Mouse (Mus musculus): ENCODE results near the gene Lmntd1. TPM values are rescaled to one million over a fixed set of nuclear protein-coding genes. Genes with fewer than 3 reads are reported as not detected.

Gene Lmntd1
- polyA plus RNA-seq, 1 experiment from 2014 or later, result 0.19 TPM

DNA sequence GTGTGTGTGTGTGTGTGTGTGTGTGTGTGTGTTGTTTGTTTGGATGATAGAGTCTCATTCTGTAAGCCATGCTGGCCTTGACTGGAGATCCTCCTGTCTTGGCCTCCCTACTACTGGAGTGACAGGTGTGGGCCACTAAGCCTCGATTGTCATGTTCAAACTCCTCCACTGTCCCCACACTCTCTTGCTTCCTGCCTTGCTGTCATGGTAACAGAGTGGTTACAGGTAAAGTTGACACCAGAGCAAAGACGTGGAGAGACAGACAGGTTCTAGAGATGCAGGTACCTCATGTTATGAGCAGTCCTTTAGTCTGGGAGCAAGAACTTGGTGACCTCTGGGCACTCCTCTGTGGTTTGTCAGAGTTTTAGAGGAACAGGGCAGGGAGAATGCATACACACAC is 239.7 kb downstream of the Lmntd1 start:
- H3K27me3 ChIP-seq (ENCODE audit: control insufficient read depth, insufficient read depth, low read length), result no peaks in the 10 kb centered on the region
- H3K4me2 ChIP-seq (replicated peaks; ENCODE audit: low read depth, low read length), result no peak overlapping the region
- H3K4me1 ChIP-seq (ENCODE audit: control insufficient read depth, insufficient read depth, low read length), result 0 out of 2 replicates have a peak, but pooled peaks cover 3% of the 10 kb centered on the region
- H3K27ac ChIP-seq (ENCODE audit: low read length), result no peak overlapping the region
- ATAC-seq (ENCODE audit: insufficient number of reproducible peaks, insufficient read depth, low FRiP score, low read depth), result no peak
- WGBS, result 62% methylated on average over 2 of the region's 2 CpGs
- H3K9me3 ChIP-seq (ENCODE audit: control insufficient read depth, low read depth, low read length), result no peaks in the 10 kb centered on the region
- H3K4me3 ChIP-seq (ENCODE audit: low read depth, low read length), result no peak overlapping the region
- no peaks in the 10 kb centered on the region for H3K36me3 ChIP-seq (ENCODE audit: control insufficient read depth, insufficient read depth, low read length)
- H3K9ac ChIP-seq (replicated peaks; ENCODE audit: low read depth, low read length), result no peak overlapping the region

DNA sequence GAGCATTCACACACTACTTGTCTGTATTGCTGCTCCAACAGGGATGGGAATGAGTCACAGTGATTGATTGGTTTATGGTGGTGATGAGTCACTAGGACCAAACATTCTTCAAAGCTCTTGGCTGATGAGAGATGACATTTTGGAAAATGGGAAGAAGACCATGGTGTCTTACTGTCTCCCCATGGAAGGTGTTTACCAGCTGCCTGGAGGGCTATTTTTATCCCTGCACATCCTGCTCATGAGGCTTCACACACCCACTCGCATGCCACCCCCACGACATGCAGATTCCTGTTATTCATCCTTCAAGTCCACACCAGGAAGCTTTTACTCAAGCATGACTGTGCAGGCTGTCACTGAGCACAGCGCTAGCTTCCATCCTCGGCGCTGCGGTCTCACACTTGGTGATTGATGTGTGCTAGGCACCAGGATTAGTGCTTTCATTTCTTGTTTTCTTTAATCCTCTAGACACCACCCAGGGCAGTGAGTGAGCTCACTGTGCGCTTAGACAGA is 240.4 kb downstream of the Lmntd1 start:
- Histone ChIP-seq H3K4me2 (replicated peaks; ENCODE audit: low read depth, low read length) (no peak overlapping the region), H3K27me3 (ENCODE audit: control insufficient read depth, insufficient read depth, low read length) (no peaks in the 10 kb centered on the region), H3K4me1 (ENCODE audit: control insufficient read depth, insufficient read depth, low read length) (0 out of 2 replicates have a peak, but pooled peaks cover 3% of the 10 kb centered on the region), H3K9me3 (ENCODE audit: control insufficient read depth, low read depth, low read length) (no peaks in the 10 kb centered on the region), H3K4me3 (ENCODE audit: low read depth, low read length) (no peak overlapping the region), H3K9ac (replicated peaks; ENCODE audit: low read depth, low read length) (no peak overlapping the region), H3K27ac (ENCODE audit: low read length) (no peak overlapping the region), H3K36me3 (ENCODE audit: control insufficient read depth, insufficient read depth, low read length) (no peaks in the 10 kb centered on the region)
- ATAC-seq (ENCODE audit: insufficient number of reproducible peaks, insufficient read depth, low FRiP score, low read depth), result no peak
- 34% methylated on average over 7 of the region's 7 CpGs for WGBS

GRCm38 (mm10) chr6:145372066-145372465 is 242.1 kb downstream of the Lmntd1 start:
- Histone ChIP-seq H3K9ac (replicated peaks; ENCODE audit: low read depth, low read length) (no peak overlapping the region), H3K4me3 (ENCODE audit: low read depth, low read length) (no peak overlapping the region), H3K9me3 (ENCODE audit: control insufficient read depth, low read depth, low read length) (no peaks in the 10 kb centered on the region), H3K4me2 (replicated peaks; ENCODE audit: low read depth, low read length) (no peak overlapping the region), H3K36me3 (ENCODE audit: control insufficient read depth, insufficient read depth, low read length) (no peaks in the 10 kb centered on the region), H3K27ac (ENCODE audit: low read length) (no peak overlapping the region), H3K27me3 (ENCODE audit: control insufficient read depth, insufficient read depth, low read length) (no peaks in the 10 kb centered on the region), H3K4me1 (ENCODE audit: control insufficient read depth, insufficient read depth, low read length) (0 out of 2 replicates have a peak, but pooled peaks cover 3% of the 10 kb centered on the region)
- no peak for ATAC-seq (ENCODE audit: insufficient number of reproducible peaks, insufficient read depth, low FRiP score, low read depth)
- WGBS, result 30% methylated on average over 2 of the region's 2 CpGs

DNA sequence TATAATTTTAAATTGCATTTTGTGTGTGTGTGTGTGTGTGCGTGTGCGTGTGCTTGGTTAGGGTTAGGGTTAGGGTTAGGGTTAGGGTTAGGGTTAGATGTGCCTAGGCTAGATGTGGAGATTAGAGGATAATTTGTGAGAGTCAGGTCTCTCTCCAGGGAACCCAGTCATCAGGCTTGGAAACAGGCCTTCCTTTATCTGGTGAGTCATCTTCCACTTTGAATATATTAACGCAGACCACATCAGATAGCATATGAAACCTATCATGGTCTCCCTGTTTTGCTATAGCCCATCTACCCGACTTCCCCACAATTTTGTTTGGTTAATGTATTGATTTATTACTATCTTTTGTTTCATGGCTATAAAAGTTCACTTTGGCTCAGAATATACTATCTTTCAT is 242.5 kb downstream of the Lmntd1 start:
- H3K36me3 ChIP-seq (ENCODE audit: control insufficient read depth, insufficient read depth, low read length), result no peaks in the 10 kb centered on the region
- H3K9ac ChIP-seq (replicated peaks; ENCODE audit: low read depth, low read length), result no peak overlapping the region
- no peaks in the 10 kb centered on the region for H3K9me3 ChIP-seq (ENCODE audit: control insufficient read depth, low read depth, low read length)
- H3K4me1 ChIP-seq (ENCODE audit: control insufficient read depth, insufficient read depth, low read length), result 0 out of 2 replicates have a peak, but pooled peaks cover 3% of the 10 kb centered on the region
- no peaks in the 10 kb centered on the region for H3K27me3 ChIP-seq (ENCODE audit: control insufficient read depth, insufficient read depth, low read length)
- no peak overlapping the region for H3K27ac ChIP-seq (ENCODE audit: low read length)
- H3K4me2 ChIP-seq (replicated peaks; ENCODE audit: low read depth, low read length), result no peak overlapping the region
- ATAC-seq (ENCODE audit: insufficient number of reproducible peaks, insufficient read depth, low FRiP score, low read depth), result no peak
- WGBS, result 61% methylated on average over 4 of the region's 4 CpGs
- H3K4me3 ChIP-seq (ENCODE audit: low read depth, low read length), result no peak overlapping the region

- no peak overlapping the region for H3K4me3 ChIP-seq (ENCODE audit: low read depth, low read length)
- ATAC-seq (ENCODE audit: insufficient number of reproducible peaks, insufficient read depth, low FRiP score, low read depth), result no peak
- H3K27me3 ChIP-seq (ENCODE audit: control insufficient read depth, insufficient read depth, low read length), result no peaks in the 10 kb centered on the region
- H3K27ac ChIP-seq (ENCODE audit: low read length), result no peak overlapping the region
- H3K36me3 ChIP-seq (ENCODE audit: control insufficient read depth, insufficient read depth, low read length), result no peaks in the 10 kb centered on the region
- no peak overlapping the region for H3K9ac ChIP-seq (replicated peaks; ENCODE audit: low read depth, low read length)
- 55% methylated on average over 3 of the region's 3 CpGs for WGBS
- no peaks in the 10 kb centered on the region for H3K9me3 ChIP-seq (ENCODE audit: control insufficient read depth, low read depth, low read length)
- H3K4me2 ChIP-seq (replicated peaks; ENCODE audit: low read depth, low read length), result no peak overlapping the region
- 0 out of 2 replicates have a peak, but pooled peaks cover 3% of the 10 kb centered on the region for H3K4me1 ChIP-seq (ENCODE audit: control insufficient read depth, insufficient read depth, low read length)
Observed at GRCm38 (mm10) chr6:145370302-145370701, 243.8 kb downstream of the Lmntd1 start.

DNA sequence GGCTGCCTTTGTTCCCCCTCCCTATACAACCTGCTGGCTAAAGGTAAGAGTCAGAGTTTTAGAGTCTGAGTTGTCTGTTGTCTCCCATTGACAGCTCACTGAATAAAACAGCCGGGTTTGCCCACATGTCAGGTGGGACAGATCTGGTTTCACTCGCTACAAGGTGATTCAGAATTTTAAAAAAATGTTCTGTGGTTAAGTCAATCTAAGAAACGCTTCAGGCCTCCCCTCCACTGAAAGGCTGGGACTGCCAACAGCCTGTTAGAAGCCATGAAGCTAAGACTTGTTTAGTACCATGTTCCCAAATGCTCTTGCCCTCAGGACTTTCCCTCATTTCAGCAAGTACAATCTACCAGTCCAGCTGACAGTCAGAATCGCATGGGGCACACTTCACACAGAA is 244.8 kb downstream of the Lmntd1 start:
- ATAC-seq (ENCODE audit: insufficient number of reproducible peaks, insufficient read depth, low FRiP score, low read depth), result no peak
- Histone ChIP-seq H3K4me2 (replicated peaks; ENCODE audit: low read depth, low read length) (no peak overlapping the region), H3K9me3 (ENCODE audit: control insufficient read depth, low read depth, low read length) (no peaks in the 10 kb centered on the region), H3K36me3 (ENCODE audit: control insufficient read depth, insufficient read depth, low read length) (no peaks in the 10 kb centered on the region), H3K27me3 (ENCODE audit: control insufficient read depth, insufficient read depth, low read length) (no peaks in the 10 kb centered on the region), H3K4me1 (ENCODE audit: control insufficient read depth, insufficient read depth, low read length) (0 out of 2 replicates have a peak, but pooled peaks cover 3% of the 10 kb centered on the region), H3K4me3 (ENCODE audit: low read depth, low read length) (no peak overlapping the region), H3K9ac (replicated peaks; ENCODE audit: low read depth, low read length) (no peak overlapping the region), H3K27ac (ENCODE audit: low read length) (no peak overlapping the region)
- 31% methylated on average over 4 of the region's 4 CpGs for WGBS

GRCm38 (mm10) chr6:145366488-145366887 is 247.6 kb downstream of the Lmntd1 start:
- H3K36me3 ChIP-seq (ENCODE audit: control insufficient read depth, insufficient read depth, low read length), result no peaks in the 10 kb centered on the region
- H3K4me3 ChIP-seq (ENCODE audit: low read depth, low read length), result no peak overlapping the region
- no peak for ATAC-seq (ENCODE audit: insufficient number of reproducible peaks, insufficient read depth, low FRiP score, low read depth)
- no peak overlapping the region for H3K4me2 ChIP-seq (replicated peaks; ENCODE audit: low read depth, low read length)
- H3K9ac ChIP-seq (replicated peaks; ENCODE audit: low read depth, low read length), result no peak overlapping the region
- 0 out of 2 replicates have a peak, but pooled peaks cover 3% of the 10 kb centered on the region for H3K4me1 ChIP-seq (ENCODE audit: control insufficient read depth, insufficient read depth, low read length)
- no peak overlapping the region for H3K27ac ChIP-seq (ENCODE audit: low read length)
- H3K9me3 ChIP-seq (ENCODE audit: control insufficient read depth, low read depth, low read length), result no peaks in the 10 kb centered on the region
- H3K27me3 ChIP-seq (ENCODE audit: control insufficient read depth, insufficient read depth, low read length), result no peaks in the 10 kb centered on the region
- WGBS, result 91% methylated on average over 11 of the region's 11 CpGs

DNA sequence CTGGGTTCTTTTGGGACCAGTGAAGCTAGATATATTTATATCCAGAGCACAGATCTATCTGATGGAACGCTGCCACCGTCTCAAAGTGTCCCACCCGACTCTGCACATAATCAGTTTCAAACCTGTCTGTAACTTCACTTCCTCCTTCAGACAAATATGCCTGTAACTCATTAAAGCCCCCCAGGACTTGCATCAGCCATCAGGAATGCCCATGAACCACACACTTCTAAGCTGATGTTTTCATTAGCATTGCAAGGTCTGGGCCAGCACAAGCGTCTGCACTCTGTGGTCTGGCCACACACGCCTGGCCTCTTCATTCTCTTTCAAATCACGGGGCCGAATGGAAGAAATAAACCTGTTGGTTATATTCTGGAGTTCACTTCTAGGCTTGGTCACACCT is 250.4 kb downstream of the Lmntd1 start:
- H3K9me3 ChIP-seq (ENCODE audit: control insufficient read depth, low read depth, low read length), result no peaks in the 10 kb centered on the region
- H3K4me3 ChIP-seq (ENCODE audit: low read depth, low read length), result no peak overlapping the region
- H3K4me1 ChIP-seq (ENCODE audit: control insufficient read depth, insufficient read depth, low read length), result peaks cover 3% of the 10 kb centered on the region; the same call in 1 of the 2 replicates
- WGBS, result 74% methylated on average over 7 of the region's 7 CpGs
- H3K4me2 ChIP-seq (replicated peaks; ENCODE audit: low read depth, low read length), result no peak overlapping the region
- no peak overlapping the region for H3K27ac ChIP-seq (ENCODE audit: low read length)
- no peaks in the 10 kb centered on the region for H3K27me3 ChIP-seq (ENCODE audit: control insufficient read depth, insufficient read depth, low read length)
- H3K9ac ChIP-seq (replicated peaks; ENCODE audit: low read depth, low read length), result no peak overlapping the region
- H3K36me3 ChIP-seq (ENCODE audit: control insufficient read depth, insufficient read depth, low read length), result no peaks in the 10 kb centered on the region
- no peak for ATAC-seq (ENCODE audit: insufficient number of reproducible peaks, insufficient read depth, low FRiP score, low read depth)
